ENCODE assay signal across 9 mouse cellular contexts in the genomic region with DNA sequence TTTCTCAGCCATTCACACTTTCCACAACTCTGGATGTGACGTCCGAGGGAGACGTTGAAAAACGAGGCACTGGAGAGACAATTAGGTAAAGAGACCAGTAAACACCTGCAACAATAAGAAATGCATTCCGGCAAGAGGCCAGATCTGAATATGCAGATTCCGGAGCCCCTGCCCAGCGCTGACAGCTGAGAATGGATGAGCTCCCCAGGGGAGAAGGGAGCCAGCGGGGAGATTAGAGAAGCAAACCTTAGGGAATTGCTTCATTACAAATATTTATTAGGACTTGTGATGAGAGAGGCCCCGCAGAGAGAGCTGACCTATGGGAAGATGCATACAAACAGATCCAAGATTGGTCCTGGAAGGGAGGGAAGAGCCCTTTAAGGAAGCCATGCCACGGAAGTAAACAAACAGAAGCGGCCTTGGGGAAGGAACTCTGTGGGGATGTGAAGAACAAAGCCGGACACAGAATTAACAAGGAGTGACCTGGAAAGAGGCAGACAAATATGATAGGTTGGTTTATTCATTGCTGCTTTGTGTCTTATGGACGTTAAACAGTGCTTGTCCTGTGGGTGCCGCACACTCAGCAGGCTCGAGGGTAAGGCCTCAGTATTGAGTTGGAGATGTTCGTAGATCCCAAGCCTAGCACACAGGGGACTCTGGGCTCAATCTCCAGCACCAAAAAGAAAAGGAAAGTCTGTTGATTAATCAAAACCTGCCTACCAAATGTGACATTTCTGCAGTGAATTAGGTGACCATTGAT.
A peak's percentile ranks its signal among the peaks of the same experiment; 100 is the strongest.
DNase-seq lines count a peak whose midpoint lies in the region; ATAC-seq and TF ChIP-seq lines count a peak whose summit lies in the region.
"Had no signal": no experiment of that assay in that cellular context is flagged by ENCODE, and none has a peak within 500 bp of the region (broad histone marks: within the 10 kb centered on the region; RNA-seq: fewer than 3 reads in every experiment).

No protein-coding gene starts in this region.

- H3K4me1 ChIP-seq in kidney, postnatal 0 days (replicated peaks; ENCODE audit: insufficient read depth, low read length), result peaks cover 3% of the 10 kb centered on the region; the same call in 1 of the 2 replicates
- peaks cover 7% of the 10 kb centered on the region; the same call in 1 of the 2 replicates for H3K4me1 ChIP-seq in embryonic facial prominence, embryonic 15.5 days
- H3K4me1 ChIP-seq in hindbrain, embryonic 15.5 days (replicated peaks), result peaks cover 15% of the 10 kb centered on the region
- peaks cover 10% of the 10 kb centered on the region; the same call in 1 of the 2 replicates for H3K4me1 ChIP-seq in midbrain, postnatal 0 days (ENCODE audit: insufficient read depth, low read length)

- H3K9me3 ChIP-seq in kidney, postnatal 0 days (replicated peaks; ENCODE audit: low read length), result no peaks in the 10 kb centered on the region
- no peaks in the 10 kb centered on the region for H3K9me3 ChIP-seq in embryonic facial prominence, embryonic 15.5 days (replicated peaks)
- no peaks in the 10 kb centered on the region for H3K9me3 ChIP-seq in hindbrain, embryonic 15.5 days
- H3K9me3 ChIP-seq in midbrain, postnatal 0 days (ENCODE audit: low read length), result no peaks in the 10 kb centered on the region

- ATAC-seq in kidney, postnatal 0 days (replicated peaks; ENCODE audit: low FRiP score, low read depth), result no peak
- no peak for ATAC-seq in embryonic facial prominence, embryonic 15.5 days (ENCODE audit: insufficient number of reproducible peaks, low FRiP score, low TSS enrichment, low read depth)
- 0 out of 2 replicates have a peak, but pooled peaks have one; percentile 42 for ATAC-seq in hindbrain, embryonic 15.5 days (ENCODE audit: low FRiP score, low read depth)
- ATAC-seq in midbrain, postnatal 0 days (ENCODE audit: low FRiP score), result no peak

- H3K27me3 ChIP-seq in kidney, postnatal 0 days (ENCODE audit: insufficient read depth, low read length), result no peaks in the 10 kb centered on the region
- H3K27me3 ChIP-seq in embryonic facial prominence, embryonic 15.5 days, result no peaks in the 10 kb centered on the region
- H3K27me3 ChIP-seq in hindbrain, embryonic 15.5 days, result 0 out of 2 replicates have a peak, but pooled peaks cover 3% of the 10 kb centered on the region
- H3K27me3 ChIP-seq in midbrain, postnatal 0 days (ENCODE audit: insufficient read depth, low read length), result no peaks in the 10 kb centered on the region

- no peaks in the 10 kb centered on the region for H3K36me3 ChIP-seq in kidney, postnatal 0 days (ENCODE audit: insufficient read depth, low read length)
- no peaks in the 10 kb centered on the region for H3K36me3 ChIP-seq in embryonic facial prominence, embryonic 15.5 days
- no peaks in the 10 kb centered on the region for H3K36me3 ChIP-seq in hindbrain, embryonic 15.5 days
- no peaks in the 10 kb centered on the region for H3K36me3 ChIP-seq in midbrain, postnatal 0 days (ENCODE audit: insufficient read depth, low read length)

- no peak overlapping the region for H3K27ac ChIP-seq in kidney, postnatal 0 days
- H3K27ac ChIP-seq in embryonic facial prominence, embryonic 15.5 days (replicated peaks), result no peak overlapping the region
- H3K27ac ChIP-seq in hindbrain, embryonic 15.5 days (replicated peaks), result no peak overlapping the region
- no peak overlapping the region for H3K27ac ChIP-seq in midbrain, postnatal 0 days (ENCODE audit: low read depth, low read length)

- peak overlapping the region; percentile 35 for H3K4me2 ChIP-seq in kidney, postnatal 0 days (ENCODE audit: low read length)
- 0 out of 2 replicates have a peak overlapping the region, but pooled peaks have one; percentile 24 for H3K4me2 ChIP-seq in embryonic facial prominence, embryonic 15.5 days (replicated peaks)
- H3K4me2 ChIP-seq in hindbrain, embryonic 15.5 days, result peak overlapping the region; percentile 52
- H3K4me2 ChIP-seq in midbrain, postnatal 0 days (ENCODE audit: low read depth, low read length, poor library complexity, severe bottlenecking), result peak overlapping the region; percentile 38

- H3K4me3 ChIP-seq in kidney, postnatal 0 days (replicated peaks; ENCODE audit: low read depth, low read length), result no peak overlapping the region
- no peak overlapping the region for H3K4me3 ChIP-seq in embryonic facial prominence, embryonic 15.5 days (replicated peaks)
- peak overlapping the region; percentile 12 for H3K4me3 ChIP-seq in hindbrain, embryonic 15.5 days
- H3K4me3 ChIP-seq in midbrain, postnatal 0 days (ENCODE audit: low read depth, low read length), result peak overlapping the region; percentile 8; the same call in 1 of the 2 replicates

- WGBS in kidney, postnatal 0 days, result 16% methylated on average over 16 of the region's 16 CpGs
- WGBS in embryonic facial prominence, embryonic 15.5 days, result 26% methylated on average over 16 of the region's 16 CpGs
- WGBS in hindbrain, embryonic 15.5 days, result 3% methylated on average over 16 of the region's 16 CpGs
- 10% methylated on average over 16 of the region's 16 CpGs for WGBS in midbrain, postnatal 0 days

- no peak overlapping the region for H3K9ac ChIP-seq in kidney, postnatal 0 days (ENCODE audit: low read depth, low read length)
- H3K9ac ChIP-seq in embryonic facial prominence, embryonic 15.5 days, result no peak overlapping the region
- H3K9ac ChIP-seq in hindbrain, embryonic 15.5 days, result no peak overlapping the region
- H3K9ac ChIP-seq in midbrain, postnatal 0 days (replicated peaks; ENCODE audit: low read length, poor library complexity, severe bottlenecking), result no peak overlapping the region

- TF ChIP-seq CTCF in kidney, postnatal 0 days (IDR thresholded peaks at IDR 0.05; ENCODE audit: low read depth), result no peak
- TF ChIP-seq CTCF in midbrain, postnatal 0 days (IDR thresholded peaks at IDR 0.05), result no peak

- DNase-seq in kidney, postnatal 0 days (ENCODE audit: low spot score), result peak; percentile 48
- DNase-seq in kidney, adult 8-10 months, result no peak
- peak; percentile 5 for DNase-seq in midbrain, postnatal 0 days (ENCODE audit: low spot score)
- no peak for DNase-seq in adrenal gland, adult 2 months
- no peak for DNase-seq in spleen, adult 12 weeks (ENCODE audit: low spot score)
- no peak for DNase-seq in embryo, embryonic 10.5 days (ENCODE audit: low spot score)
- DNase-seq: cerebellum, adult 11 months had no signal

Comparison
In these comparisons a context has a peak if more than half of its experiments do, and no peak if none do; other contexts are left out.
1. DNase-seq: peak in kidney, postnatal 0 days (single experiment) and midbrain, postnatal 0 days (single experiment); none in kidney, adult 8-10 months (0 of 2), adrenal gland, adult 2 months (single experiment), spleen, adult 12 weeks (single experiment) and embryo, embryonic 10.5 days (single experiment).
2. H3K4me3 ChIP-seq: peak in hindbrain, embryonic 15.5 days (single experiment) and midbrain, postnatal 0 days (single experiment); none in kidney, postnatal 0 days (single experiment) and embryonic facial prominence, embryonic 15.5 days (single experiment).
3. Peak in every context shown above with its lines, with median percentiles within 50 percentile points of each other: H3K4me2 ChIP-seq.